Mouse (Mus musculus) G1E (cell line): ENCODE results near the gene Eogt.

ENCODE experiments used
- CTCF ChIP-seq: IDR thresholded peaks from 2 replicates; pipeline ENCODE4 v1.5.1; 2012; ENCODE audit warnings: low read depth, low read length, inconsistent platforms, mixed read lengths
- TAL1 ChIP-seq: conservative IDR thresholded peaks from 2 replicates; pipeline ENCODE4 v1.6.1; 2012; ENCODE audit warnings: low read depth, low read length, inconsistent platforms, mixed read lengths

GRCm38 (mm10) chr6:97106777-97107176, 42.2 kb downstream of the Eogt start:
- TF ChIP-seq TAL1 (no peak), CTCF (peak; percentile 59)
